Mouse (Mus musculus): ENCODE measurements around the gene Gpr88.
A peak's percentile ranks its signal among the peaks of the same experiment; 100 is the strongest.

Gpr88 gene

GRCm38 (mm10) chr3:116253077-116253531 is at the start of gene Gpr88:
Gene Gpr88, minus strand, starts transcription at chr3:116253503.
- peak; percentile 20 for DNase-seq

GRCm38 (mm10) chr3:116302581-116302980 is 49.3 kb upstream of the Gpr88 start:
- DNase-seq = no peak

- DNase-seq = no peak
These were observed 48.5 kb upstream of the Gpr88 start for GRCm38 (mm10) chr3:116301754-116302153.

GRCm38 (mm10) chr3:116298727-116299126 is 45.4 kb upstream of the Gpr88 start:
- no peak for DNase-seq

GRCm38 (mm10) chr3:116298003-116298402 is 44.7 kb upstream of the Gpr88 start:
- DNase-seq = no peak

- no peak for DNase-seq
These were observed 43.9 kb upstream of the Gpr88 start for GRCm38 (mm10) chr3:116297170-116297569.

- no peak for DNase-seq
These were observed 36.9 kb upstream of the Gpr88 start for GRCm38 (mm10) chr3:116290041-116290815.

GRCm38 (mm10) chr3:116288833-116289232 is 35.5 kb upstream of the Gpr88 start:
- DNase-seq = no peak

- no peak for DNase-seq
These were observed 31.4 kb upstream of the Gpr88 start for GRCm38 (mm10) chr3:116284735-116285134.

GRCm38 (mm10) chr3:116283996-116284395 is 30.7 kb upstream of the Gpr88 start:
- no peak for DNase-seq

- no peak for DNase-seq
These were observed 28.4 kb upstream of the Gpr88 start for GRCm38 (mm10) chr3:116281663-116282062.

- no peak for DNase-seq
These were observed 23.8 kb upstream of the Gpr88 start for GRCm38 (mm10) chr3:116277146-116277545.

GRCm38 (mm10) chr3:116271679-116272078 is 18.4 kb upstream of the Gpr88 start:
- DNase-seq = no peak

- no peak for DNase-seq
These were observed 13.8 kb upstream of the Gpr88 start for GRCm38 (mm10) chr3:116267036-116267654.

GRCm38 (mm10) chr3:116266360-116266759 is 13.1 kb upstream of the Gpr88 start:
- no peak for DNase-seq

GRCm38 (mm10) chr3:116263977-116264376 is 10.7 kb upstream of the Gpr88 start:
- DNase-seq = no peak

GRCm38 (mm10) chr3:116263061-116263460 is 9.8 kb upstream of the Gpr88 start:
- DNase-seq = no peak

- no peak for DNase-seq
These were observed 2.8 kb upstream of the Gpr88 start for GRCm38 (mm10) chr3:116256104-116256503.

GRCm38 (mm10) chr3:116252255-116253040 is 855 bp downstream of the Gpr88 start:
- DNase-seq = no peak

- DNase-seq = peak; percentile 13
These were observed 1.6 kb downstream of the Gpr88 start for GRCm38 (mm10) chr3:116251481-116252254.

GRCm38 (mm10) chr3:116249026-116249425 is 4.3 kb downstream of the Gpr88 start:
- DNase-seq = no peak

- no peak for DNase-seq
These were observed 8.8 kb downstream of the Gpr88 start for GRCm38 (mm10) chr3:116244476-116244875.

- DNase-seq = no peak
These were observed 10.6 kb downstream of the Gpr88 start for GRCm38 (mm10) chr3:116242685-116243084.

Measured in cerebellum, adult 9-11 months (tissue).